Mouse (Mus musculus): ENCODE data around the gene Naa38.

DNA sequence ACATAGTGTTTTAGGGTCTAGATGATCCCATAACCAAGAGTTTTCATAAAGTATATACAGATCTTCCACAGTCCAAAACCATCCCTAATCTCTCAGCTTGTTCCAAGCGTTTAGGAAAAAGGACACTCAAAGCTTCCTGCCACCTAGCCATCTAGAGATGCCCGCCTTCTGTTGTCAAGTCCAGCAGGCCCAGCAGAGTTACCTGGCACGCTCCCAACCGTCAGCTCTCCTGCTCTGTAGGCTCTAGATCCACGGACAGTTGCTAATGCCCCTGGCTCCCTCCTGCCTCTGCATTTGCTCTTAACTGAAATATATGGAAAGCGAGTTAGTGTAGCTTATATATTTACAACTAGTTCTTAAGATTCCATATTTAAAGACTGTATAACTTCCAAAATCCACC, 13.9 kb upstream of the Naa38 start:
- TF ChIP-seq USF1 (IDR thresholded peaks at IDR 0.05; ENCODE audit: low read depth) (no peak), CTCF (IDR thresholded peaks at IDR 0.05; ENCODE audit: control insufficient read depth, insufficient read depth, insufficient read length) (no peak), MYOG (IDR thresholded peaks at IDR 0.05; ENCODE audit: control insufficient read depth, extremely low read depth, insufficient read length) (no peak), MYOD1 (IDR thresholded peaks at IDR 0.05; ENCODE audit: control insufficient read depth, insufficient read length, low read depth) (no peak), CEBPB (IDR thresholded peaks at IDR 0.05; ENCODE audit: low read depth) (no peak), MAX (IDR thresholded peaks at IDR 0.05) (no peak)
